In genomic region chr4:35101201-35101600, GRCm38 (mm10) we compare ENCODE assay signal across 28 mouse cellular contexts. TPM values are rescaled to one million over a fixed set of nuclear protein-coding genes. Genes with fewer than 3 reads are reported as not detected.
"Had no signal": no experiment of that assay in that cellular context is flagged by ENCODE, and none has a peak within 500 bp of the region (broad histone marks: within the 10 kb centered on the region; RNA-seq: fewer than 3 reads in every experiment).

No protein-coding gene starts in this region.

- H3K36me3 ChIP-seq: limb, embryonic 10.5 days; limb, embryonic 13.5 days; liver, embryonic 13.5 days; midbrain, embryonic 12.5 days; midbrain, embryonic 15.5 days; neural tube, embryonic 12.5 days; neural tube, embryonic 15.5 days; stomach, embryonic 15.5 days had no signal

- H3K4me2 ChIP-seq: midbrain, embryonic 15.5 days had no signal

- H3K9ac ChIP-seq: limb, embryonic 13.5 days; liver, embryonic 13.5 days; lung, embryonic 14.5 days; midbrain, embryonic 12.5 days; midbrain, embryonic 15.5 days; neural tube, embryonic 12.5 days; neural tube, embryonic 15.5 days; stomach, embryonic 15.5 days had no signal

- ATAC-seq: intestine, embryonic 16.5 days; lung, postnatal 0 days had no signal

- H3K27ac ChIP-seq: limb, embryonic 10.5 days; limb, embryonic 13.5 days; liver, embryonic 13.5 days; macrophage; midbrain, embryonic 12.5 days; midbrain, embryonic 15.5 days; neural tube, embryonic 12.5 days; neural tube, embryonic 15.5 days had no signal

- H3K4me3 ChIP-seq: limb, embryonic 10.5 days; liver, embryonic 13.5 days; midbrain, embryonic 12.5 days; midbrain, embryonic 15.5 days; neural tube, embryonic 12.5 days; neural tube, embryonic 15.5 days; stomach, embryonic 15.5 days had no signal

- DNase-seq: kidney, adult 18-20 months; kidney, adult 9 months; kidney, postnatal 25 days; liver; liver, embryonic 13.5 days; lung, embryonic 14.5 days; right cerebral cortex, adult 18-20 months; right cerebral cortex, postnatal 14 days; right cerebral cortex, postnatal 4 days; thymus, adult 18-20 months; thymus, postnatal 36 days had no signal

- H3K27me3 ChIP-seq: limb, embryonic 13.5 days; liver, embryonic 13.5 days; midbrain, embryonic 15.5 days; neural tube, embryonic 12.5 days; neural tube, embryonic 15.5 days; stomach, embryonic 15.5 days had no signal

- H3K9me3 ChIP-seq: limb, embryonic 10.5 days; limb, embryonic 13.5 days; liver, embryonic 13.5 days; midbrain, embryonic 12.5 days; midbrain, embryonic 15.5 days; neural tube, embryonic 12.5 days; neural tube, embryonic 15.5 days; stomach, embryonic 15.5 days had no signal

RNA-seq across cellular contexts. Expression of gene Ifnk, which starts 50.7 kb away (rescaled TPM):
- total RNA-seq: layer of hippocampus, adult 18-20 months; layer of hippocampus, postnatal 25 days; left cerebral cortex, adult 18-20 months; left cerebral cortex, postnatal 25 days; megakaryocyte, adult 5-6 weeks had no signal
- polyA plus RNA-seq: macrophage; midbrain, embryonic 15.5 days; neural tube, embryonic 12.5 days; neural tube, embryonic 15.5 days; testis, adult 2 months; urinary bladder, adult 2 months had no signal
